Mouse (Mus musculus): Measurements from ENCODE around the gene Abi3bp.
A peak's percentile ranks its signal among the peaks of the same experiment; 100 is the strongest.

Gene Abi3bp

DNA sequence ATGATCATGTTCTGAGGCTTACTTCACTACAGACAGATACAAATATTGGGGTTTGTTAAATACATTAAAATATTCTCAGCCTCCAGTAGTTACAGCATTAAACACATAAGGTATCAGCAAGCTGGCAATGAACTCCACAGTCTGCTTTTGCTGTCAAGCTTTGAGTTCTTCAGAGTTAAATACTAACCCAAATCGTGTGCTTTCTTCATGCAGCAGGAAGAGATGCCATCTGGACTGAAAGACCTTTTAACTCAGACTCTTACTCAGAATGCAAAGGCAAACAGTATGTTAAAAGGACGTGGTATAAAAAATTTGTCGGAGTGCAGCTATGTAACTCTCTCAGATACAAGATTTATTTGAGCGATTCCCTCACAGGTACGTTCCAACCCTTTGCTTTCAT is 209.1 kb downstream of the Abi3bp start:
- no peak for DNase-seq (ENCODE audit: low spot score)

DNA sequence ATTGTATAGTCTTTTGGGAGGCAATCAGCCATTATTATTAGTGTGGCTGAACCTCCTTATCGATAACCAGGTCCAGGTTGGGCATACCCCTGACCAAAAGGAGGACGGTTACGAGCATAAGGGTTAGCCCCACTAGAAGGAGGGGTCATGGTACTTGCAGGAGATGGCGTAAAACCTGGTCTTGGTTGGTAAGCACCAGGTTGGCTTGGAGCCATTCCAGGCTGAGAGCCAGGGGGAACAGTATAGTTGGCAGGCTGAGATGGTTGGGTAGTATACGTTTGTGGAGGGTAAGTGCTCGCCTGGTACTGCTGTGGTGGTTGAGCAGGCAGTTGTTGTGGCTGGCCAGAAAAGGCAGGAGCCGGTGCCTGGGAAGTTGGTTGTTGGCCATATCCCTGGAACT is 213.0 kb downstream of the Abi3bp start:
- DNase-seq (ENCODE audit: low spot score), result no peak

DNA sequence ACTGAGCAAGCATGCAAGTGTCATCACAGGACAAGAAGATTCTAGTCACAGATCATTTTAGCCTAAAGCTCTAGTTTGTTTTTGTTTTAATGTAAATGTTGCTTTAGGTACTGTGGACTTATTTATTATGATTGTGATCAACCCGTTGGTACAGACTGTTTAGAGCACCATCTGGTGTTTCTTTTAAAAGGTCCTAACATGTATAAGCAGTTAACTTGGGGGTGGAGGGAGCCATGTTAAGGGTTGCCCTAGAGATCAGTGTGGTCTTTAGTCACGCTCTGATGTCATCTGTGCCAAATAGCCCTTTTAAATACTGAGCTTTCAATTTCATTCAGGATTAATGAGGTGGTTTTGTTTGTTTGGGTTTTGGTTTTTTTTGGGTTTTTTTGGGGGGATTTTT is 218.8 kb downstream of the Abi3bp start:
- no peak for DNase-seq (ENCODE audit: low spot score)

DNA sequence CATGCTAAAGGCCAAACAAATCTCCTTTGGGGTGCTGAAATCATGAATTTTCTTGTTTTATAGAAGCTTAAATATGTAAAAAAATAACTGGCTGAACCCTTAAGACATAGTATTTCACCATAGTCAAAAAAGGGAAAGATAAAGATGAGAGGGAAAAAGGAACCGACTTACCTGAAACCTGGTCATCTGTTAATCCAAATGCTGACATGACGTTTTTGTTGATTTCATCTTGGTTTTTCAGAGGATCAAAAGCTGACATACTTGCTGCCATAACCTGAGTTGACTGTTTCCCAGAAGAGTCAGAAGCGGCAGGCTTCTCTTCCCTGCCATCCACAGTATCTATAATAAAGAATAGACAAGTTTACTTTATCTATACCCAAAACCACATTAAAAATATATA is 223.2 kb downstream of the Abi3bp start:
- no peak for DNase-seq (ENCODE audit: low spot score)

DNA sequence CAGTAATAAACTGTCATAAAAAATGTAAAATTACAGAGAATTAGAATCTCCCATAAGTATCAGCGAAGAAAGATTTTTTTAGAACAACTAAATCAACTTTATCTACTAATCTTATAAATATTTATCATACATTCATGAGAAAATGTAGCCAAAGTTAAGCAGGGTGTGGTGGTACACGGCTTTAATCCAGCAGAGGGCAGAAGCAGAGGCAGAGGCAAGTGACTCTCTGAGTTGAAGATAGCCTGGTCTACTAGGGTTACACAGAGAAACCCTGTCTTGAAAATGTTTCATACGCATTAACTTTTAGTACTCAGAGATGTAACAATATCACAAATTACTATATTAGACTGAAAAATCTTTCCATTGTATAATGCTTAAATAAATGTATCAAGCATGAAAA is 228.1 kb downstream of the Abi3bp start:
- DNase-seq (ENCODE audit: low spot score), result no peak

DNA sequence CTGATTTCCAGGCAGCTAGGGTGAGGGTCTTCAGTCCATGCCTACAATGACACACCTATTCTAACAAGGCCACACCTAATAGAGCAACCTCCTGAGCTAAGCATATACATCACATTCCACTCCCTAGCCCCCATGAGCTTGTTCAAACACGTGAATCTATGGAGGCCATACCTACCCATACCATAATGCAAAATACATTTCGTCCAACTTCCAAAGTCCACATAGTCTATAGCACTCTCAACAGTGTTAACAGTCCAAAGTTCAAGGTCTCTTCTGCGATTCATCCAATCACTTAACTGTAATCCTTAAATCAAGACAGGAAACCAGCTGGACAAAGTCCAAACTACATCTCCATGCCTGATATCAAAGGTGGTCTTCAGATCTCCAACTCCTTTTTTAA is 232.4 kb downstream of the Abi3bp start:
- no peak for DNase-seq (ENCODE audit: low spot score)

DNA sequence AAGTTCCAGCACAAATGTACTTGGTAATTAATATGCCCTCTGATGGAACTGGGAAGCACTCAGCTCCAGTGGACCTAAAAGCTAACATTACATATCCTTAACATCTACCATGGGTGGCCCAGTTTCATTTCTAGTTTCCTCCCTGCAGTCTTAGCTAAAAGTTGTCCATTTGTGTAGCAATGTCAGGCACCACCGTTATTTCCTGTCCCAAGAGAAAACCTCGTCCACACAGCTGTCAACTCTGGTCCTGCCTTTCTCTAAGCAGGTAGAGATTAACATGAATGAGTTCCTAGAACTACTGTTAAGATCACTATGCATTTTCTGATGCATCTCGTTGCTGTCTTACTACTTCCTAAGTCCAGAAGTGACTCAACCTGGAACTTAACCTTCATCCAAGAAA is 237.9 kb downstream of the Abi3bp start:
- no peak for DNase-seq (ENCODE audit: low spot score)

DNA sequence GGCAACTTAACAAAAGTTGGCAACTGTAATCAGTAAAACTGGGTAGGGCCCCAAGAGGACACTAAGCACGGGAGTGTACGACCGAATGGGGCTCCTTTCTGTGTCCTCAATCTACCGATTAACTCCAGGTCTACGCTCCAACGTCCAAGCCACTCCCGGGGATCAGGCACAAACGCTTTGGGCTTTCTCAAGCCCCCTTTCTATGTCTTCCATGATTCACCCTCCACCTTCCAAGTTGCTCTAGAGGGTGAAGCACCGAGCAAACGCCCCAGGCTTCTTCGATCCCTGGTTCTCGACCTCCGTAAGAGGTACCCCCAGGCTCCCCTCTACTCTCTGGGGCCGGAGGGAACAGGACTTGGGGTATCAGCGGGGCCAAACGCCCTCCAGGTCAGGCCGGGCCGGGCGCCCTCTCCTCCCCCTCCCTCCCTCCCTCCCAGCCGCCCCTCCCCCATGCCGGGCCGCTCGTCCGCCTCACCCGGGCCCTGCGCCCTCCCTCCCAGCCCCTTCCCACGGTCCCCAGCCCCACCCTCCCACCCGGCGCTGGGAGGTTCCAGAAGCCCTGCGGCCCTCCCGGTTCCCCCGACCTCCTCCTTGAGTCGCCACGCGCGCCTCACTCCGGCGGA is 239.0 kb downstream of the Abi3bp start:
- DNase-seq (ENCODE audit: low spot score), result peak; percentile 59

DNA sequence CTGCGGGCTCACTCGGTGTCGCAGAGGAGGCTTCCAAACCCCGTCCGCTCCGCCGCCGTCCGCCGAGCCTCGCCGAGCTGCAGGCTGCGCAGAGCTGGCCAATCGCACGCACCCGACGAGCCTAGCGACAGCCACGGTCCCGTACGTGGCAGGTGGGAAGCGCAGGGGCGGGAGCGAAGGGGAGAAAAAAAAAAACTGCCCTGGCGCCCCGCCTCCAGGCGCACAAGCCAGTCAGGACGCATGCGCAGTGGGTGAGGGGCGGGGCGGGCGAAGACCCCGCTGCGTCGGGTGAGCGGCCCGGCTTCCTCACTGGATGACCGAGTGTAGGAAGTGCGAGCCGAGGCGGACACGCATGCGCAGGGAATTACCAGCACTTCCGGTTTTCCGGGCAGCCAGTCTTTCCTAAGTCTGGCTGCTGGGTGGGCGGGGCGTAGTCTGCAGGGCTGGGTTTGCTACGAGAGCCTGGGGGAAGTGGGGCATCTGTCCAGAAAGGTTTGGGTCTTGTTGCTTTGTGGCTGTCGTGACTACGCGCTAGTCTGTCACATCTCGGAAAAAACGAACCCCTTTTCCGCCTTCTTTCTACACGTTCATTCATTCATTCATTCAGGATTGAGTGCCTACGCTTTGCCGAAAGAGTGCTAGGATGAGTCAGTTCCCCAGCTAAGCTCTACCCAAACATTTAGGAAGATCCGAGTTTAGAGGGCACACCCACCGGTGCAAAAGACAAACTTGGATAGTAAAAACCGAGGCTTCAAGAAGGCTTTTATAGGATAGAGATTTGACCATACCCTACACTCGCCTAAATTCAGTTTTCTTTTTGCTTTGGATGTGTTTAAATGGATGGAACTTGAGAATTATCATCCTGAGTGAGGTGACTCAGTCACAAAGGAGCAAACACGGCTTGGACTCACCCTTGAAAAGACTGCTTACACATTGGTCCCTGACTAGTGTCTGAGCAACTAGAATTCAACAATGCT is 239.8 kb downstream of the Abi3bp start, which contains the start of gene Tfg:
Tfg (minus strand) TSS at position 227 of the 977 bp plus-strand sequence.
- DNase-seq (ENCODE audit: low spot score), result peak; percentile 100

DNA sequence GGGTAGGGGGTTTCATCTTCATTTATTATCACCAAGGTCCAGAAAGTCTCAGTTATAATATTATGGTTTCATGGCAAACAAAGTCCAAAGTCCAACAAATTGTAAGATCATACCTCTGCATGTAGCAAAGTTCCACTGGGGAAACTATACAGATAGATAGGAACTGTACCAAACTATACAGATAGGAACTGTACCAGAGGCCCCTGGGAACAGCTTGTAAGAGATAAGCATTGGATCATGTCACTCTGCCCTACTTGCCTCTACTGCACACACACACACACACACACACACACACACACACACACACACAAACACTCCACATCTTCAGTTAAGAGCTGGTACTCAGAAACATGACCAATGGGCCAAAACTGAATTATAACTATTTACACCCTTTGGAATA is 241.4 kb downstream of the Abi3bp start:
- DNase-seq (ENCODE audit: low spot score), result no peak

DNA sequence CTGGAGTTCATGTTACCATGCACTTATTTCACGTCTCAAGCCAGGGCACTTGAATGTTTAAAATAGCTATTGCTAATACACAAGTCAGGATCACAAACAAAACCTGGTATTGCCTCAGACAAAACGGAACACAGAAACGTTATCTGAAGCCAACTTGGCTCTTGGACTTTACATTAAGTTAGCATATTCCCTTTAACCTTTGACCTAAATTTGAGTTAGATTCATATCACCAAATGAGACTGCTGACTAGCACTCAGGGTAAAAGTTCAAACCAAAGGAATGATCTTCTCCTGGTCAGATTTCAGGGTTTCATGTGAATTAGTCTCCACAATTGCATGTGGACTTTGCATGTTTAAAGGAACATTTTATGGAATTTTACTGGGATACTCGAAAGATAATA is 244.7 kb downstream of the Abi3bp start:
- no peak for DNase-seq (ENCODE audit: low spot score)

DNA sequence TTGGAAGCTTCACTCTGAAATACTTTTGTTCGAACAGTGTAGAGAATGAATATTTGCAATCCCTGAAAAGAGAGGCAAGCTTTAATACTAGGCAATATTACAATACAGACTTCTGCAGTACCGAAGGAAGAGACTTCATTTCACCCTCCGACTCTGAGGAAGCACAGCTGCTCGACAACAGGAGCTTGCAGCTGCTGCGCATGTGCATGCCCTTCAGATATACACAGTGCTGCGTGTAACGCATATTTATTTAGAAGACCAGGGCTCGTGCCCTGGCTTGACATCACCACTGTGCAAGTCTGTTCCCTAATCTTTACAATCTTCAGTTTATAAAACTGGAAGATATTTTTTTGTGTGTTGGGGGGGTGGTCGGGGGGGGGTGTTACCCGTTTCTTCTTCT is 247.2 kb downstream of the Abi3bp start:
- no peak for DNase-seq (ENCODE audit: low spot score)

DNA sequence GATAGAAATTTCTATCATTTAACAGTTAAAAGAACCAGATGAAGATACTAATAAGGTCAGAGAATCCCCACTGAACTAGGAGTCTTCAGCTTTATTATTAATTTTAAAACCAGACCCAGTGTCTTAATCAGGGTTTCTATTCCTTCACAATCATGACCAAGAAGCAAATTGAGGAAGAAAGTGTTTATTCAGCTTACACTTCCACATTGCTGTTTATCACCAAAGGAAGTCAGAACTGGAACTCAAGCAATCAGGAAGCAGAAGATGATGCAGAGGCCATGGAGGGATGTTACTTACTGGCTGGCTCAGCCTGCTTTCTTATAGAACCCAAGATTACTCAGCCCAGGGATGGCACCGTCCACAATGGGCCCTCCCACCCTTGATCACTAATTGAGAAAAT is 251.4 kb downstream of the Abi3bp start:
- no peak for DNase-seq (ENCODE audit: low spot score)

All from embryo, embryonic 10 days (tissue).